Mouse (Mus musculus): Measurements from ENCODE around the gene Aff3.

GRCm38 (mm10) chr1:38470817-38471216 is 193.9 kb downstream of the Aff3 start:
- no peak for TF ChIP-seq EP300 (optimal IDR thresholded peaks at IDR 0.05)
- no peak for TF ChIP-seq CTCF (IDR thresholded peaks at IDR 0.05; ENCODE audit: low read depth)

Measured in stomach, postnatal 0 days (tissue).